ENCODE assay signal across 8 mouse cellular contexts in the genomic region with DNA sequence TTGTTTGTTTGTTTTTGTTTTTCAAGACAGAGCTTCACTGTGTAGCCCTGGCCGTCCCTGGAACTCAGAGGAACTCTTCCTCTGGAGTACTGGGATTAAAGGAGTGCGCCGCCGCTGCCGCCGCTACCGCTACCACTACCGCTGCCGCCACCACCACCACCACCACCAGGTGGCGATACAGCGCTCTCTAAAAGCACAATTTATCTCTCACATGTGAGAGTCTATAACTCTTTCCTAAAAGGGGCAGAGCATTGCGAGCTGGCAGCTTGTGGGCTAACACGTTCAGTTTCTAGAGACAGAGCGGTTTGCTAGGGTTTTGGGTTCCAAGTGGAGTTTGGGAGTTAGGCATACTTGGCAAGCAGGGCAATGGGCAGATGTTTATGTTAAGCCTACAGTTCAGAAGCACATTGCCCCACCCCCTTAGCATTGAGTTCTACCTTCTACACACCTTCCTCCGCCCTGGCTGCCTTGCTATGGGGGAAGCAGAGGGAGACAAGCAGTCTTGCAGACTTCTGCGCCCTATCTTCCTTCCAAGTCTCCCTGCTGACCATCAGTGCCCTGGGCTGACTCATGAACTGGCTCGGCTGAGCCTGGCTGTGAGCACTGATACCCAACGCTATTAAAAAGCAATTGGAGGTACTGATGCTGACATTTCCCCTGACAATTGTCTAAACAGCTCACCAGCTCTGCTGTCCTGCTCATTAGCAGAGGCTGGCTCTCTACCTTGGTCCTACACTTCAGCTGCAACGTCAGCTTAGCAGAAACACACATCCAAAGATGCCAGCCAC. TPM values are rescaled to one million over a fixed set of nuclear protein-coding genes. Genes with fewer than 3 reads are reported as not detected.
DNase-seq lines count a peak whose midpoint lies in the region; ATAC-seq and TF ChIP-seq lines count a peak whose summit lies in the region.

No protein-coding gene starts in this region.

- H3K27me3 ChIP-seq in thymus, adult 2 months (ENCODE audit: control insufficient read depth, insufficient read depth, low read length), result peaks cover 16% of the 10 kb centered on the region; the same call in 1 of the 2 replicates
- peaks cover 12% of the 10 kb centered on the region for H3K27me3 ChIP-seq in hindbrain, embryonic 16.5 days (replicated peaks; ENCODE audit: control insufficient read depth, insufficient read depth, low read length)
- peaks cover 72% of the 10 kb centered on the region for H3K27me3 ChIP-seq in megakaryocyte, embryonic 14.5 days (replicated peaks)

- no peak overlapping the region for H3K4me3 ChIP-seq in thymus, adult 2 months (ENCODE audit: control insufficient read depth, insufficient read depth, low read length)
- H3K4me3 ChIP-seq in gastrocnemius, adult 2 months, result peak overlapping the region; percentile 66
- H3K4me3 ChIP-seq in hindbrain, embryonic 16.5 days (ENCODE audit: low read length), result peak overlapping the region; percentile 35
- H3K4me3 ChIP-seq in megakaryocyte, embryonic 14.5 days (replicated peaks), result peak overlapping the region; percentile 80

- ATAC-seq in hindbrain, embryonic 16.5 days, result peak; percentile 46

- intact Hi-C loops in gastrocnemius, adult 2 months (cut with DNase I), result no loop called here
- intact Hi-C loops in left cerebral cortex, postnatal 10 days (cut with DNase I), result no loop called here

- peak overlapping the region; percentile 23; the same call in 1 of the 2 replicates for H3K9ac ChIP-seq in hindbrain, embryonic 16.5 days (ENCODE audit: low read depth, low read length)

- H3K4me1 ChIP-seq in thymus, adult 2 months (replicated peaks; ENCODE audit: control insufficient read depth, insufficient read depth, low read length), result 0 out of 2 replicates have a peak, but pooled peaks cover 4% of the 10 kb centered on the region
- H3K4me1 ChIP-seq in hindbrain, embryonic 16.5 days (ENCODE audit: control insufficient read depth, insufficient read depth, low read depth, low read length), result peaks cover 11% of the 10 kb centered on the region
- peaks cover 19% of the 10 kb centered on the region for H3K4me1 ChIP-seq in megakaryocyte, embryonic 14.5 days

- no peaks in the 10 kb centered on the region for H3K9me3 ChIP-seq in hindbrain, embryonic 16.5 days (ENCODE audit: control insufficient read depth, low read length)
- H3K9me3 ChIP-seq in megakaryocyte, embryonic 14.5 days, result no peaks in the 10 kb centered on the region

- H3K4me2 ChIP-seq in hindbrain, embryonic 16.5 days (ENCODE audit: low read length), result peak overlapping the region; percentile 66

- H3K36me3 ChIP-seq in thymus, adult 2 months (ENCODE audit: control insufficient read depth, insufficient read depth, low read length), result no peaks in the 10 kb centered on the region
- H3K36me3 ChIP-seq in hindbrain, embryonic 16.5 days (ENCODE audit: control insufficient read depth, insufficient read depth, low read length), result no peaks in the 10 kb centered on the region
- no peaks in the 10 kb centered on the region for H3K36me3 ChIP-seq in megakaryocyte, embryonic 14.5 days (replicated peaks; ENCODE audit: low read length)

- TF ChIP-seq POLR2A in thymus, adult 2 months (IDR thresholded peaks at IDR 0.05; ENCODE audit: control insufficient read depth, extremely low read depth, insufficient read depth, low read length, poor library complexity), result 0 out of 2 replicates have a peak, but pooled peaks have one; percentile 18

- peak; percentile 82 for TF ChIP-seq CTCF in thymus, adult 2 months (IDR thresholded peaks at IDR 0.05; ENCODE audit: borderline replicate concordance, control insufficient read depth, extremely low read depth, insufficient read depth, low read length, poor library complexity)
- peak; percentile 79 for TF ChIP-seq CTCF in gastrocnemius, adult 2 months (IDR thresholded peaks at IDR 0.05)

- 11% methylated on average over 19 of the region's 19 CpGs for WGBS in thymus, adult 2 months
- WGBS in hindbrain, embryonic 16.5 days, result 11% methylated on average over 19 of the region's 19 CpGs

- peak; percentile 50 for DNase-seq in thymus, adult 2 months
- no peak for DNase-seq in thymus, adult 18-20 months
- DNase-seq in cerebellum, postnatal 4 days (ENCODE audit: low spot score in 2 of 2), result peak; percentile 68 to 74
- peak; percentile 71 for DNase-seq in gastrocnemius, adult 2 months
- DNase-seq in left cerebral cortex, postnatal 10 days (ENCODE audit: extremely low spot score in 1 of 2, low spot score in 2 of 2), result peak; percentile 50 to 81
- peak; percentile 64 to 74 for DNase-seq in right cerebral cortex, postnatal 36 days (ENCODE audit: low spot score in 2 of 2)

- H3K27ac ChIP-seq in thymus, adult 2 months (ENCODE audit: control insufficient read depth, insufficient read depth, low read length), result no peak overlapping the region
- H3K27ac ChIP-seq in gastrocnemius, adult 2 months, result no peak overlapping the region
- no peak overlapping the region for H3K27ac ChIP-seq in hindbrain, embryonic 16.5 days (ENCODE audit: low read depth, low read length)

RNA-seq across cellular contexts. Expression of a gene that starts 24.6 kb away (rescaled TPM):
- polyA plus RNA-seq in thymus, adult 2 months (2012; rRNA removed), result 3.1 and 3.5 TPM in 2 replicates
- total RNA-seq in gastrocnemius, adult 2 months (2021), result 10 to 100 TPM; 15.2 to 44.8 TPM
- polyA plus RNA-seq in hindbrain, embryonic 16.5 days (2015; fragmentation: Nextera tagmentation; extraction: Ambion mirVana), result 11.6 and 12.3 TPM in 2 replicates
- total RNA-seq in left cerebral cortex, postnatal 10 days (2021), result 10 to 100 TPM; 55.4 to 56.1 TPM
- polyA plus RNA-seq in megakaryocyte, embryonic 14.5 days (2012; ENCODE audit: insufficient read depth, low replicate concordance), result 0.11 TPM in 1 of 2 replicates, not detected in the other

Comparison
In these comparisons a context has a peak if more than half of its experiments do, and no peak if none do; other contexts are left out.
1. DNase-seq: peak in thymus, adult 2 months (single experiment), cerebellum, postnatal 4 days (2 of 2), gastrocnemius, adult 2 months (single experiment), left cerebral cortex, postnatal 10 days (2 of 2) and right cerebral cortex, postnatal 36 days (2 of 2); none in thymus, adult 18-20 months (0 of 2).